Mouse (Mus musculus) heart, postnatal 0 days (tissue): Measurements from ENCODE around the gene Cd2ap. TPM values are rescaled to one million over a fixed set of nuclear protein-coding genes. Genes with fewer than 3 reads are reported as not detected.

Source experiments
- ATAC-seq: fragments of 200-750 bp; cut with Nextera tagmentation; 2 replicates; pipeline ENCODE4 v1.8.0; 2017; ENCODE audit warnings: low read depth, moderate number of reproducible peaks, moderate library complexity; ENCODE audit not compliant: insufficient read depth
- DNase-seq: peaks from one replicate; pipeline ENCODE4 v3.0.0-alpha.2; 2016; ENCODE audit warnings: low spot score
- H3K27ac ChIP-seq: fragments of 300-500 bp; sonication (generic); 2 replicates; pipeline ENCODE4 v1.5.1; 2014; ENCODE audit warnings: low read depth, mild to moderate bottlenecking
- H3K27me3 ChIP-seq: fragments of 300-500 bp; sonication (generic); 2 replicates; pipeline ENCODE4 v1.6.1; 2014; ENCODE audit warnings: low read length, mixed read lengths; ENCODE audit not compliant: control insufficient read depth, insufficient read depth
- H3K36me3 ChIP-seq: fragments of 300-500 bp; sonication (generic); replicated peaks from 2 replicates; pipeline ENCODE4 v1.6.1; 2014; ENCODE audit warnings: low read length, mixed read lengths; ENCODE audit not compliant: control insufficient read depth, insufficient read depth
- H3K4me1 ChIP-seq: fragments of 300-500 bp; sonication (generic); 2 replicates; pipeline ENCODE4 v1.6.1; 2014; ENCODE audit warnings: antibody characterized with exemption; ENCODE audit not compliant: control insufficient read depth, insufficient read depth
- H3K4me2 ChIP-seq: fragments of 300-500 bp; sonication (generic); 2 replicates; pipeline ENCODE4 v1.6.1; 2014; ENCODE audit warnings: low read depth, mild to moderate bottlenecking, low read length, moderate library complexity
- H3K4me3 ChIP-seq: fragments of 300-500 bp; sonication (generic); 2 replicates; pipeline ENCODE4 v1.5.1; 2014; ENCODE audit warnings: low read depth, low read length
- H3K9ac ChIP-seq: fragments of 300-500 bp; sonication (generic); replicated peaks from 2 replicates; pipeline ENCODE4 v1.6.1; 2014; ENCODE audit warnings: low read depth, low read length, mixed read lengths
- H3K9me3 ChIP-seq: fragments of 300-500 bp; sonication (generic); replicated peaks from 2 replicates; pipeline ENCODE4 v1.6.1; 2016; ENCODE audit warnings: low read length; ENCODE audit not compliant: control insufficient read depth
- CTCF ChIP-seq: IDR thresholded peaks from 2 replicates; pipeline ENCODE4 v1.5.1; 2016; ENCODE audit warnings: antibody characterized with exemption, control low read depth, low read depth
- EP300 ChIP-seq: IDR thresholded peaks from 2 replicates; pipeline ENCODE4 v1.6.1; 2016; ENCODE audit warnings: antibody characterized with exemption, low read depth
- WGBS: fragments of 180-500 bp; shearing (Covaris S2); extraction: QIAGEN DNeasy Blood & Tissue Kit; methylation state at CpG from one replicate; pipeline ENCODE4 v1.1.7; 2014; 5-methylcytosine and 5-hydroxymethylcytosine counted together
- polyA plus RNA-seq: library from polyadenylated mRNA; unstranded; fragments of >200 nt; fragmentation: Nextera tagmentation; extraction: Ambion mirVana; gene quantifications from 2 replicates; pipeline ENCODE4 v1.2.1, GENCODE M21; 2015
- total RNA-seq: library from RNA; depleted of rRNA; stranded (reverse); fragments of >200 nt; gene quantifications from 2 replicates; pipeline ENCODE4 v1.2.3, GENCODE M21; 2014; ENCODE audit warnings: low replicate concordance

Cd2ap gene
- total and polyA plus RNA-seq, 2 experiments from 2014 or later, result 11.6 to 20.2 TPM

- H3K27ac ChIP-seq, result no peak overlapping the region
- DNase-seq (no peak), ATAC-seq (no peak)
- H3K9me3 ChIP-seq, result no peaks in the 10 kb centered on the region
- no peak overlapping the region for H3K4me2 ChIP-seq
- H3K4me3 ChIP-seq, result no peak overlapping the region
- peaks cover 18% of the 10 kb centered on the region for H3K36me3 ChIP-seq
- 67% methylated on average over 2 of the region's 2 CpGs for WGBS
- TF ChIP-seq EP300 (no peak), CTCF (no peak)
- H3K4me1 ChIP-seq, result peaks cover 4% of the 10 kb centered on the region; the same call in 1 of the 2 replicates
- no peak overlapping the region for H3K9ac ChIP-seq
- H3K27me3 ChIP-seq, result no peaks in the 10 kb centered on the region
Observed at GRCm38 (mm10) chr17:42792412-42792975, 84.0 kb downstream of the Cd2ap start.

- WGBS, result 23% methylated on average over 1 of the region's 1 CpGs
- peak; percentile 37; the same call in 1 of the 2 replicates for ATAC-seq
Observed at GRCm38 (mm10) chr17:42790787-42791186, 85.7 kb downstream of the Cd2ap start.

GRCm38 (mm10) chr17:42789723-42790122 lies 86.7 kb downstream of the Cd2ap start:
- Histone ChIP-seq H3K36me3 (peaks cover 7% of the 10 kb centered on the region), H3K9me3 (no peaks in the 10 kb centered on the region), H3K27me3 (no peaks in the 10 kb centered on the region), H3K9ac (no peak overlapping the region), H3K4me3 (no peak overlapping the region), H3K4me2 (no peak overlapping the region), H3K27ac (no peak overlapping the region), H3K4me1 (0 out of 2 replicates have a peak, but pooled peaks cover 4% of the 10 kb centered on the region)
- no peak for DNase-seq
- TF ChIP-seq EP300, result no peak
- TF ChIP-seq CTCF, result no peak
- WGBS, result 61% methylated on average over 2 of the region's 2 CpGs
- ATAC-seq, result no peak

More at GRCm38 (mm10) chr17:42790787-42791186, 85.7 kb downstream of the Cd2ap start:
- H3K27ac ChIP-seq, result no peak overlapping the region
- H3K36me3 ChIP-seq, result peaks cover 7% of the 10 kb centered on the region
- no peak overlapping the region for H3K4me2 ChIP-seq
- H3K4me3 ChIP-seq, result no peak overlapping the region
- DNase-seq, result peak; percentile 39
- H3K9me3 ChIP-seq, result no peaks in the 10 kb centered on the region
- TF ChIP-seq CTCF (no peak), EP300 (no peak)
- no peak overlapping the region for H3K9ac ChIP-seq
- H3K4me1 ChIP-seq, result 0 out of 2 replicates have a peak, but pooled peaks cover 4% of the 10 kb centered on the region
- H3K27me3 ChIP-seq, result no peaks in the 10 kb centered on the region

- 55% methylated on average over 5 of the region's 5 CpGs for WGBS
- DNase-seq (peak; percentile 21), ATAC-seq (peak; percentile 62)
- H3K27me3 ChIP-seq, result no peaks in the 10 kb centered on the region
- H3K4me1 ChIP-seq, result 0 out of 2 replicates have a peak, but pooled peaks cover 4% of the 10 kb centered on the region
- no peak overlapping the region for H3K9ac ChIP-seq
- H3K27ac ChIP-seq, result no peak overlapping the region
- peaks cover 7% of the 10 kb centered on the region for H3K36me3 ChIP-seq
- no peak overlapping the region for H3K4me2 ChIP-seq
- TF ChIP-seq CTCF, result no peak
- TF ChIP-seq EP300, result no peak
- H3K4me3 ChIP-seq, result no peak overlapping the region
- H3K9me3 ChIP-seq, result no peaks in the 10 kb centered on the region
Observed at GRCm38 (mm10) chr17:42788686-42789453, 87.6 kb downstream of the Cd2ap start.

GRCm38 (mm10) chr17:42782156-42782757 lies 94.2 kb downstream of the Cd2ap start:
- H3K36me3 ChIP-seq, result no peaks in the 10 kb centered on the region
- H3K4me1 ChIP-seq, result no peaks in the 10 kb centered on the region
- no peak overlapping the region for H3K27ac ChIP-seq
- no peaks in the 10 kb centered on the region for H3K9me3 ChIP-seq
- no peak overlapping the region for H3K4me2 ChIP-seq
- H3K27me3 ChIP-seq, result no peaks in the 10 kb centered on the region
- H3K4me3 ChIP-seq, result no peak overlapping the region
- peak; percentile 62 for ATAC-seq
- WGBS, result 51% methylated on average over 7 of the region's 7 CpGs
- peak; percentile 62 for DNase-seq
- TF ChIP-seq CTCF, result peak; percentile 74
- TF ChIP-seq EP300, result no peak
- H3K9ac ChIP-seq, result no peak overlapping the region
